ENCODE assay signal across 8 mouse cellular contexts in the genomic region with DNA sequence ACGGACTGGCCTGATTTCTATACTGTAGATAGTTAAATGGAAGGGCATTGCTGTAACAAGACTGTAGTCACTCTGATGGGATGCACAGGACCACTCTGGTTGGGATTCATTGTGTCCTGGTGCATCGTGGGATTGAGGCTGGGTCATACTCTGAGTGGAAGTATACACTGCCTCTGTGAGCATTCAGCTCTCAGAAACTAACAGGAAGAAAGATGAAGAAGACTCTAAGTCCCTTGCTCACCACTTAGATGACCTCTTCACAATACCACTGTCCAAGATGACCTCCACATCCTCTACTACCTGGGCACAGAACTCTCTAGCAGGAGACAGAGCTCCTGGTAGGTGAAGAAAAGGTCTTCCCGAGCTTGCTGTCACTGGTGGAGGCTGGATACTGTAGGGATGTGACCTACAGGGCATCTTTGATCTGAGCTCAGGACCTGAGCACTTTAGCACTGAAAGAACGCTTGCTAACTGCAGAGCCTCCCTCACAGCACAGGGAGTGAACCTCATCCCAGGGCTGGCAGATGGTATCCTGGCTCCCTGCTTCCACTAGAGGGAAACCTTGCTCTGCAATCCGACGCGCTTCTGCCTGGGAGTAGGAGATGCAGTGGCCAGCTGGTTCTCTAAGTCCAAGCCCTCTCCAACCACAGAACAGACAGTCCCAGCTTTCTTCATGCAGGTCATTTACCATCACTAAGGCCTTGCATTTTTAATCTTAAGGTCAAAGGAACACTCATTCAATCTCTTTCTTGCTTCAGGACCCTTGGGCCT. TPM values are rescaled to one million over a fixed set of nuclear protein-coding genes. Genes with fewer than 3 reads are reported as not detected.
DNase-seq lines count a peak whose midpoint lies in the region; ATAC-seq lines count a peak whose summit lies in the region.

No protein-coding gene starts in this region.

- 20% methylated on average over 7 of the region's 7 CpGs for WGBS in forebrain, embryonic 10.5 days
- 20% methylated on average over 7 of the region's 7 CpGs for WGBS in hindbrain, embryonic 13.5 days

- peak; percentile 80 for ATAC-seq in hindbrain, embryonic 13.5 days (ENCODE audit: low FRiP score)

- peak overlapping the region; percentile 54; the same call in 1 of the 2 replicates for H3K4me3 ChIP-seq in forebrain, embryonic 10.5 days
- H3K4me3 ChIP-seq in hindbrain, embryonic 13.5 days, result no peak overlapping the region
- peak overlapping the region; percentile 91 for H3K4me3 ChIP-seq in megakaryocyte, embryonic 14.5 days (replicated peaks)

- no peak overlapping the region for H3K4me2 ChIP-seq in hindbrain, embryonic 13.5 days

- peaks cover 11% of the 10 kb centered on the region; the same call in 1 of the 2 replicates for H3K27me3 ChIP-seq in forebrain, embryonic 10.5 days (ENCODE audit: poor library complexity, severe bottlenecking)
- peaks cover 6% of the 10 kb centered on the region; the same call in 1 of the 2 replicates for H3K27me3 ChIP-seq in hindbrain, embryonic 13.5 days
- peaks cover 20% of the 10 kb centered on the region for H3K27me3 ChIP-seq in megakaryocyte, embryonic 14.5 days (replicated peaks)

- DNase-seq in heart, adult 18-20 months, result peak; percentile 62 to 72
- no peak for DNase-seq in heart, adult 9 months (ENCODE audit: low spot score in 2 of 2)
- peak; percentile 73 for DNase-seq in brain, embryonic 18.5 days (ENCODE audit: low read depth, low spot score)
- peak; percentile 77 for DNase-seq in forebrain, embryonic 10.5 days (ENCODE audit: extremely low spot score, low spot score)
- peak; percentile 71 to 77 for DNase-seq in left cerebral cortex, postnatal 14 days (ENCODE audit: low spot score in 2 of 2)
- peak; percentile 74 for DNase-seq in skeletal muscle tissue, adult 2 months (ENCODE audit: low read depth, low spot score)

- no peak overlapping the region for H3K9ac ChIP-seq in hindbrain, embryonic 13.5 days

- no peaks in the 10 kb centered on the region for H3K9me3 ChIP-seq in forebrain, embryonic 10.5 days
- no peaks in the 10 kb centered on the region for H3K9me3 ChIP-seq in hindbrain, embryonic 13.5 days
- H3K9me3 ChIP-seq in megakaryocyte, embryonic 14.5 days, result no peaks in the 10 kb centered on the region

- intact Hi-C loops in left cerebral cortex, postnatal 14 days (cut with DNase I), result loop anchor here (2.0 to 5.0 kb wide), 3 partner anchors 49 to 328 kb away; a partner anchor contains a TSS

- H3K4me1 ChIP-seq in forebrain, embryonic 10.5 days, result peaks cover 40% of the 10 kb centered on the region
- H3K4me1 ChIP-seq in hindbrain, embryonic 13.5 days (replicated peaks), result peaks cover 25% of the 10 kb centered on the region
- peaks cover 81% of the 10 kb centered on the region for H3K4me1 ChIP-seq in megakaryocyte, embryonic 14.5 days

- no peaks in the 10 kb centered on the region for H3K36me3 ChIP-seq in forebrain, embryonic 10.5 days (replicated peaks)
- H3K36me3 ChIP-seq in hindbrain, embryonic 13.5 days, result no peaks in the 10 kb centered on the region
- no peaks in the 10 kb centered on the region for H3K36me3 ChIP-seq in megakaryocyte, embryonic 14.5 days (replicated peaks; ENCODE audit: low read length)

- H3K27ac ChIP-seq in forebrain, embryonic 10.5 days, result peak overlapping the region; percentile 88
- H3K27ac ChIP-seq in hindbrain, embryonic 13.5 days, result 0 out of 2 replicates have a peak overlapping the region, but pooled peaks have one; percentile 55

RNA-seq across cellular contexts. Expression of a gene that starts 49.3 kb away (rescaled TPM):
- 1 to 10 TPM; 2.6 to 3.1 TPM for total RNA-seq in heart, adult 18-20 months (2021)
- 3.8 and 4.0 TPM in 2 replicates for polyA plus RNA-seq in forebrain, embryonic 10.5 days (2016; fragmentation: Nextera tagmentation; extraction: Ambion mirVana)
- polyA plus RNA-seq in hindbrain, embryonic 13.5 days (2015; fragmentation: Nextera tagmentation; extraction: Ambion mirVana), result 4.3 and 5.1 TPM in 2 replicates
- total RNA-seq in left cerebral cortex, postnatal 14 days (2021), result 100 to 1,000 TPM; 146 to 150 TPM
- polyA plus RNA-seq in megakaryocyte, embryonic 14.5 days (2012; ENCODE audit: insufficient read depth, low replicate concordance), result not detected in 2 replicates

Comparison
In these comparisons a context has a peak if more than half of its experiments do, and no peak if none do; other contexts are left out.
1. DNase-seq: peak in heart, adult 18-20 months (2 of 2), brain, embryonic 18.5 days (single experiment), forebrain, embryonic 10.5 days (single experiment), left cerebral cortex, postnatal 14 days (2 of 2) and skeletal muscle tissue, adult 2 months (single experiment); none in heart, adult 9 months (0 of 2).